Mouse (Mus musculus): ENCODE results near the gene Gm4559. TPM values are rescaled to one million over a fixed set of nuclear protein-coding genes. Genes with fewer than 3 reads are reported as not detected.
"Not testable (repeated sequence)": the region's sequence is repeated elsewhere in the genome, so short reads cannot be mapped to it uniquely, and the experiment has no call there.

The Gm4559 gene
- polyA plus RNA-seq, 1 experiment from 2014 or later = not detected

- H3K27me3 ChIP-seq (ENCODE audit: insufficient read depth, low read length) = no peaks in the 10 kb centered on the region
- H3K4me3 ChIP-seq (ENCODE audit: low read depth, low read length) = no peak overlapping the region
- ATAC-seq = no peak
- TF ChIP-seq CTCF (IDR thresholded peaks at IDR 0.05; ENCODE audit: low read depth) = no peak
- no peak for TF ChIP-seq EP300 (IDR thresholded peaks at IDR 0.05; ENCODE audit: low read depth)
- H3K36me3 ChIP-seq (replicated peaks; ENCODE audit: insufficient read depth, low read length) = no peaks in the 10 kb centered on the region
- no peaks in the 10 kb centered on the region for H3K4me1 ChIP-seq (ENCODE audit: insufficient read depth)
- no peaks in the 10 kb centered on the region for H3K9me3 ChIP-seq (ENCODE audit: low read length)
- H3K4me2 ChIP-seq (ENCODE audit: low read depth, low read length) = no peak overlapping the region
- no peak overlapping the region for H3K27ac ChIP-seq (ENCODE audit: low read depth)
- H3K9ac ChIP-seq (replicated peaks) = no peak overlapping the region
- DNase-seq = no peak
These were observed 21.3 kb upstream of the Gm4559 start for GRCm38 (mm10) chr7:142295418-142295817.

GRCm38 (mm10) chr7:142293851-142294250 lies 19.7 kb upstream of the Gm4559 start:
- not testable (repeated sequence) for H3K4me1 ChIP-seq (ENCODE audit: insufficient read depth); H3K27ac ChIP-seq (ENCODE audit: low read depth); H3K9ac ChIP-seq (replicated peaks); H3K36me3 ChIP-seq (replicated peaks; ENCODE audit: insufficient read depth, low read length); H3K4me2 ChIP-seq (ENCODE audit: low read depth, low read length); H3K9me3 ChIP-seq (ENCODE audit: low read length); H3K27me3 ChIP-seq (ENCODE audit: insufficient read depth, low read length); H3K4me3 ChIP-seq (ENCODE audit: low read depth, low read length)
- TF ChIP-seq CTCF (IDR thresholded peaks at IDR 0.05; ENCODE audit: low read depth) = peak; percentile 67
- ATAC-seq (peak; percentile 17; the same call in 1 of the 2 replicates), DNase-seq (peak; percentile 59)
- 3% methylated on average over 2 of the region's 2 CpGs for WGBS (ENCODE audit: insufficient replicate concordance)

GRCm38 (mm10) chr7:142285910-142286612 lies 11.9 kb upstream of the Gm4559 start:
- H3K4me2 ChIP-seq (ENCODE audit: low read depth, low read length); H3K27ac ChIP-seq (ENCODE audit: low read depth); H3K9me3 ChIP-seq (ENCODE audit: low read length); H3K4me1 ChIP-seq (ENCODE audit: insufficient read depth); H3K36me3 ChIP-seq (replicated peaks; ENCODE audit: insufficient read depth, low read length); H3K4me3 ChIP-seq (ENCODE audit: low read depth, low read length); ATAC-seq; H3K9ac ChIP-seq (replicated peaks); DNase-seq: not testable (repeated sequence)
- H3K27me3 ChIP-seq (ENCODE audit: insufficient read depth, low read length) = peaks cover 13% of the 10 kb centered on the region; the same call in 1 of the 2 replicates
- 64% methylated on average over 9 of the region's 9 CpGs for WGBS (ENCODE audit: insufficient replicate concordance)

GRCm38 (mm10) chr7:142285130-142285835 lies 11.1 kb upstream of the Gm4559 start:
- H3K9ac ChIP-seq (replicated peaks) = no peak overlapping the region
- 0 out of 2 replicates have a peak, but pooled peaks have one; percentile 25 for ATAC-seq
- TF ChIP-seq EP300 (IDR thresholded peaks at IDR 0.05; ENCODE audit: low read depth) (no peak), CTCF (IDR thresholded peaks at IDR 0.05; ENCODE audit: low read depth) (peak; percentile 43)
- no peak overlapping the region for H3K4me3 ChIP-seq (ENCODE audit: low read depth, low read length)
- no peaks in the 10 kb centered on the region for H3K36me3 ChIP-seq (replicated peaks; ENCODE audit: insufficient read depth, low read length)
- WGBS (ENCODE audit: insufficient replicate concordance) = 21% methylated on average over 23 of the region's 23 CpGs
- no peaks in the 10 kb centered on the region for H3K9me3 ChIP-seq (ENCODE audit: low read length)
- H3K27ac ChIP-seq (ENCODE audit: low read depth) = no peak overlapping the region
- H3K4me2 ChIP-seq (ENCODE audit: low read depth, low read length) = peak overlapping the region; percentile 75
- DNase-seq = no peak
- H3K4me1 ChIP-seq (ENCODE audit: insufficient read depth) = 0 out of 2 replicates have a peak, but pooled peaks cover 5% of the 10 kb centered on the region
- peaks cover 13% of the 10 kb centered on the region; the same call in 1 of the 2 replicates for H3K27me3 ChIP-seq (ENCODE audit: insufficient read depth, low read length)

GRCm38 (mm10) chr7:142284615-142285080 lies 10.5 kb upstream of the Gm4559 start:
- DNase-seq (peak; percentile 90), ATAC-seq (peak; percentile 81)
- Histone ChIP-seq H3K36me3 (replicated peaks; ENCODE audit: insufficient read depth, low read length) (no peaks in the 10 kb centered on the region), H3K27me3 (ENCODE audit: insufficient read depth, low read length) (peaks cover 13% of the 10 kb centered on the region; the same call in 1 of the 2 replicates), H3K9ac (replicated peaks) (peak overlapping the region; percentile 56), H3K4me2 (ENCODE audit: low read depth, low read length) (peak overlapping the region; percentile 75), H3K27ac (ENCODE audit: low read depth) (0 out of 2 replicates have a peak overlapping the region, but pooled peaks have one; percentile 9), H3K4me3 (ENCODE audit: low read depth, low read length) (peak overlapping the region; percentile 50), H3K4me1 (ENCODE audit: insufficient read depth) (0 out of 2 replicates have a peak, but pooled peaks cover 5% of the 10 kb centered on the region), H3K9me3 (ENCODE audit: low read length) (no peaks in the 10 kb centered on the region)
- no peak for TF ChIP-seq EP300 (IDR thresholded peaks at IDR 0.05; ENCODE audit: low read depth)
- peak; percentile 78 for TF ChIP-seq CTCF (IDR thresholded peaks at IDR 0.05; ENCODE audit: low read depth)
- under 1% methylated on average over 19 of the region's 19 CpGs for WGBS (ENCODE audit: insufficient replicate concordance)

DNA sequence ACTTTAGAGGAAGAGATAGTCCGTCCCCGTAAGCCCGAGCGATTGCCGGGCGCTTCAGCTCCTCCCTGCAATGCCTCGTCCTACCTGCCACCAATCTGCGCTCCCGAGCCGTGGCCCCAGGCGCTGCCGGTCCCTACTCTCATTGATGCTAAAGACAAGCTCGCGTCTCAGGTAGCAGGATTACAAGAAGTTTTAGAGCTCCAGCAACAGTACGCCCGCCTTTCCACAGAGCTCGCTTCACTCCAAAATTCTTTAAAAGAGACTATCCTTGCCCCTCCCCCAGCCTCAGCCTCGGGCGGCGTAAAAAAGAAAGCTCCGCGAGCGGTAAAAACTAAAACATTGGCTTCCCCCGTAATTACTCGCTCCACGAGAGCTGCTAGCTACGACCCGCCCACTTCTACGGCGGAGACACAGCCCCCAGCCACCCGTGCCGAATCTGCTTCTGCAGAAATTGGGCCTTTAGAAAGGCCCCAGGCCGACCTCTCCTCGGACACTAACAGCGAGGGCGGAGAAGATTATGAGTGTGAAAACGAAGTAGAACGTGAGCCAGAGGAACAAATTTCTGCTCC lies 9.9 kb upstream of the Gm4559 start:
- H3K27me3 ChIP-seq (ENCODE audit: insufficient read depth, low read length) = peaks cover 13% of the 10 kb centered on the region; the same call in 1 of the 2 replicates
- peak; percentile 76 for ATAC-seq

DNA sequence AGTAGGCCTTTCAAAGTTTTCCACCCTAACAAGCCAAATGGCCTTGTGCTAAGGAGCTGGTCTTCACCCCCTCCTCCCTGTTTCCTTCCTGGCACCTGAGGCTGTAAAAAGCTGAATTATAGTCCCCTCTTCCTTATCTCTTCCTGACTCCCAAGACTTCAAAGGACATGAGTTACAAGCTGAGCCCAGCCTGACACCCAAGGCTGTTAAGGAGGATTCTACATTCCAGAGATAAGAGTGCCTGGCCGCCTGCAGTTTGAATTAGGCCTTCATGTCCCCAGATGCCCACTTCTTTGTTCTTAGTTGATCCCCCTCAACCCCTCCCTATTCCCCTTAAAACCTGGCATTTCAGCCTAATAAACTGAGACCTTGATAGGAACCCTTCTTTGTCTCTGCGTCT lies 8.7 kb upstream of the Gm4559 start:
- not testable (repeated sequence) for ATAC-seq; H3K36me3 ChIP-seq (replicated peaks; ENCODE audit: insufficient read depth, low read length); H3K4me1 ChIP-seq (ENCODE audit: insufficient read depth); H3K4me3 ChIP-seq (ENCODE audit: low read depth, low read length); DNase-seq; H3K9ac ChIP-seq (replicated peaks); H3K9me3 ChIP-seq (ENCODE audit: low read length); H3K4me2 ChIP-seq (ENCODE audit: low read depth, low read length); H3K27ac ChIP-seq (ENCODE audit: low read depth)
- peaks cover 13% of the 10 kb centered on the region; the same call in 1 of the 2 replicates for H3K27me3 ChIP-seq (ENCODE audit: insufficient read depth, low read length)
- 52% methylated on average over 2 of the region's 2 CpGs for WGBS (ENCODE audit: insufficient replicate concordance)

More for the DNA sequence above, 9.9 kb upstream of the Gm4559 start:
- Histone ChIP-seq H3K27ac (ENCODE audit: low read depth) (0 out of 2 replicates have a peak overlapping the region, but pooled peaks have one; percentile 9), H3K36me3 (replicated peaks; ENCODE audit: insufficient read depth, low read length) (no peaks in the 10 kb centered on the region), H3K4me3 (ENCODE audit: low read depth, low read length) (peak overlapping the region; percentile 50), H3K4me2 (ENCODE audit: low read depth, low read length) (peak overlapping the region; percentile 75), H3K4me1 (ENCODE audit: insufficient read depth) (0 out of 2 replicates have a peak, but pooled peaks cover 5% of the 10 kb centered on the region), H3K9ac (replicated peaks) (peak overlapping the region; percentile 56), H3K9me3 (ENCODE audit: low read length) (no peaks in the 10 kb centered on the region)
- TF ChIP-seq CTCF (IDR thresholded peaks at IDR 0.05; ENCODE audit: low read depth) (peak; percentile 13; the same call in 1 of the 2 replicates), EP300 (IDR thresholded peaks at IDR 0.05; ENCODE audit: low read depth) (no peak)
- under 1% methylated on average over 38 of the region's 38 CpGs for WGBS (ENCODE audit: insufficient replicate concordance)
- DNase-seq = peak; percentile 57

Measured in liver, postnatal 0 days (tissue).